Mouse (Mus musculus): ENCODE results near the gene Gm10487. TPM values are rescaled to one million over a fixed set of nuclear protein-coding genes. Genes with fewer than 3 reads are reported as not detected.
"Not testable (repeated sequence)": the region's sequence is repeated elsewhere in the genome, so short reads cannot be mapped to it uniquely, and the experiment has no call there.

The Gm10487 gene
- not detected in 2 replicates for polyA plus RNA-seq (2015; fragmentation: Nextera tagmentation; extraction: Ambion mirVana)

DNA sequence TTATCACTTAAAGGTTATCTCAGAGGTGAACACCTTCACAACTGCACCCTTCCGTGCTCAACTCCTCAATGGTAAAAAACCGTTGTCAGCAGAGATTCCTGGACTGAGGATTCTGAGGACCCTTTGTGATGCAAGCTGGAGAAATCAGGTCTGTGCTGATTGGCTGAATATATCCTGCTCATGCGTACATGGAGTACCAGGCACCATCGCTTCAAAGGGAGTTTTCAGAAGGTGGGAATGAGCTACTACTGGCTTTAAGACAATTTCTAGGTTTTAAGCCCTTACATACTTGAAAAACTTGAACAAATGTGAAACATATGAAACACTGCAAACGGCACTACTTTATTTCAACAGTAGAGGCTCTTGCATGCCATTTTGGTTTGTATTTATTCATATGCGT, at the start of gene Gm10487:
Gene Gm10487 (minus strand): TSS at position 101 of the 400 bp plus-strand sequence.
- H3K4me3 ChIP-seq (replicated peaks); H3K9me3 ChIP-seq (replicated peaks); H3K4me2 ChIP-seq; ATAC-seq (ENCODE audit: low FRiP score); H3K27me3 ChIP-seq (replicated peaks); H3K9ac ChIP-seq (replicated peaks); H3K4me1 ChIP-seq; H3K27ac ChIP-seq (replicated peaks); H3K36me3 ChIP-seq: not testable (repeated sequence)
- WGBS: no CpG with 5 or more reads among the region's 6 CpGs

All from neural tube, embryonic 15.5 days (tissue).